Mouse (Mus musculus) cerebellum, postnatal 36 days (tissue): ENCODE data around the gene Mrpl30.

Source experiments
- DNase-seq, 2 experiments: peaks; one replicate each; pipeline ENCODE4 v3.0.0; 2021 to 2022; ENCODE audit warnings: mixed read lengths in 2 of 2

The Mrpl30 gene

GRCm38 (mm10) chr1:37890025-37890652 is at the start of gene Mrpl30, which contains the start of gene Mitd1:
Mrpl30 (plus strand) TSS chr1:37890477.
Mitd1 (minus strand) TSS chr1:37890411.
- peak; percentile 90 to 97 for DNase-seq

- DNase-seq, result no peak
Observed at GRCm38 (mm10) chr1:37846878-37847277, 43.4 kb upstream of the Mrpl30 start.

- no peak for DNase-seq
Observed at GRCm38 (mm10) chr1:37850696-37851095, 39.6 kb upstream of the Mrpl30 start.

- DNase-seq, result peak; percentile 99 to 100
Observed at GRCm38 (mm10) chr1:37864511-37865400, 25.5 kb upstream of the Mrpl30 start.

- no peak for DNase-seq
Observed at GRCm38 (mm10) chr1:37865401-37866215, 24.7 kb upstream of the Mrpl30 start.

- DNase-seq, result no peak
Observed at GRCm38 (mm10) chr1:37866286-37866685, 24.0 kb upstream of the Mrpl30 start, which contains the start of gene Tsga10. Tsga10 (minus strand) TSS chr1:37866429.

GRCm38 (mm10) chr1:37867056-37867455 is 23.2 kb upstream of the Mrpl30 start:
- peak; percentile 44 to 50 for DNase-seq

GRCm38 (mm10) chr1:37867684-37868322 is 22.5 kb upstream of the Mrpl30 start:
- no peak for DNase-seq

- no peak for DNase-seq
Observed at GRCm38 (mm10) chr1:37868640-37869039, 21.6 kb upstream of the Mrpl30 start.

GRCm38 (mm10) chr1:37869362-37869761 is 20.9 kb upstream of the Mrpl30 start:
- DNase-seq, result no peak

- DNase-seq, result no peak
Observed at GRCm38 (mm10) chr1:37871704-37872103, 18.6 kb upstream of the Mrpl30 start, which contains the start of gene Lipt1. Lipt1 (plus strand) TSS chr1:37871738.

- peak; percentile 71 to 73 for DNase-seq
Observed at GRCm38 (mm10) chr1:37872131-37873067, 17.9 kb upstream of the Mrpl30 start.

- no peak for DNase-seq
Observed at GRCm38 (mm10) chr1:37873157-37873556, 17.1 kb upstream of the Mrpl30 start.

- DNase-seq, result no peak
Observed at GRCm38 (mm10) chr1:37877736-37878460, 12.4 kb upstream of the Mrpl30 start.

GRCm38 (mm10) chr1:37883411-37883810 is 6.9 kb upstream of the Mrpl30 start:
- DNase-seq, result no peak

- DNase-seq, result no peak
Observed at GRCm38 (mm10) chr1:37884451-37884850, 5.8 kb upstream of the Mrpl30 start.

- no peak for DNase-seq
Observed at GRCm38 (mm10) chr1:37889206-37889605, 1.1 kb upstream of the Mrpl30 start.

- DNase-seq, result no peak
Observed at GRCm38 (mm10) chr1:37891400-37891799, 1.1 kb downstream of the Mrpl30 start.

GRCm38 (mm10) chr1:37894606-37895005 is 4.3 kb downstream of the Mrpl30 start:
- DNase-seq, result no peak

GRCm38 (mm10) chr1:37899816-37900215 is 9.5 kb downstream of the Mrpl30 start:
- DNase-seq, result no peak

- no peak for DNase-seq
Observed at GRCm38 (mm10) chr1:37900288-37900687, 10.0 kb downstream of the Mrpl30 start.
